Mouse (Mus musculus): ENCODE measurements around the gene Parp4. TPM values are rescaled to one million over a fixed set of nuclear protein-coding genes. Genes with fewer than 3 reads are reported as not detected.

The Parp4 gene
- polyA plus RNA-seq (2017; shearing (Covaris generic)), result 10 to 100 TPM; 47.3 to 49.6 TPM

- ATAC-seq, result peak; percentile 38
Measured at GRCm38 (mm10) chr14:56575416-56575815, at the start of gene Parp4, which contains the start of gene Cenpj. Gene Parp4 (plus strand): TSS chr14:56575619. Gene Cenpj (minus strand): TSS chr14:56575425.

- no peak for ATAC-seq
Measured at GRCm38 (mm10) chr14:56530788-56531187, 44.6 kb upstream of the Parp4 start.

GRCm38 (mm10) chr14:56544946-56545345, 30.5 kb upstream of the Parp4 start:
- ATAC-seq, result no peak

GRCm38 (mm10) chr14:56545491-56545890, 29.9 kb upstream of the Parp4 start:
- ATAC-seq, result no peak

GRCm38 (mm10) chr14:56550960-56551359, 24.5 kb upstream of the Parp4 start:
- ATAC-seq, result no peak

- ATAC-seq, result no peak
Measured at GRCm38 (mm10) chr14:56552924-56553323, 22.5 kb upstream of the Parp4 start.

- ATAC-seq, result no peak
Measured at GRCm38 (mm10) chr14:56553331-56553730, 22.1 kb upstream of the Parp4 start.

- ATAC-seq, result no peak
Measured at GRCm38 (mm10) chr14:56554716-56555115, 20.7 kb upstream of the Parp4 start.

GRCm38 (mm10) chr14:56559134-56559533, 16.3 kb upstream of the Parp4 start:
- ATAC-seq, result no peak

- no peak for ATAC-seq
Measured at GRCm38 (mm10) chr14:56567476-56567875, 7.9 kb upstream of the Parp4 start.

- ATAC-seq, result no peak
Measured at GRCm38 (mm10) chr14:56569041-56569440, 6.4 kb upstream of the Parp4 start.

- ATAC-seq, result peak; percentile 89
Measured at GRCm38 (mm10) chr14:56571310-56572093, 3.9 kb upstream of the Parp4 start.

- no peak for ATAC-seq
Measured at GRCm38 (mm10) chr14:56572546-56572945, 2.9 kb upstream of the Parp4 start.

GRCm38 (mm10) chr14:56575969-56576901, 816 bp downstream of the Parp4 start:
- ATAC-seq, result peak; percentile 67

GRCm38 (mm10) chr14:56579011-56579410, 3.6 kb downstream of the Parp4 start:
- ATAC-seq, result no peak

GRCm38 (mm10) chr14:56581117-56581516, 5.7 kb downstream of the Parp4 start:
- ATAC-seq, result no peak

GRCm38 (mm10) chr14:56582294-56582693, 6.9 kb downstream of the Parp4 start:
- no peak for ATAC-seq

GRCm38 (mm10) chr14:56592191-56592590, 16.8 kb downstream of the Parp4 start:
- ATAC-seq, result no peak

GRCm38 (mm10) chr14:56594811-56595210, 19.4 kb downstream of the Parp4 start:
- ATAC-seq, result no peak

GRCm38 (mm10) chr14:56598759-56599158, 23.3 kb downstream of the Parp4 start:
- peak; percentile 72 for ATAC-seq

GRCm38 (mm10) chr14:56602069-56602468, 26.6 kb downstream of the Parp4 start:
- no peak for ATAC-seq

GRCm38 (mm10) chr14:56604438-56604837, 29.0 kb downstream of the Parp4 start:
- no peak for ATAC-seq

GRCm38 (mm10) chr14:56605136-56605535, 29.7 kb downstream of the Parp4 start:
- ATAC-seq, result no peak

All from CD4-positive, CD25-positive, alpha-beta regulatory T cell, adult 4 months (primary cell).